Mouse (Mus musculus) limb, embryonic 14.5 days (tissue): ENCODE measurements around the gene Fam107b. TPM values are rescaled to one million over a fixed set of nuclear protein-coding genes. Genes with fewer than 3 reads are reported as not detected.
"Not testable (repeated sequence)": the region's sequence is repeated elsewhere in the genome, so short reads cannot be mapped to it uniquely, and the experiment has no call there.

ENCODE experiments used
- ATAC-seq: fragments of 200-750 bp; cut with Nextera tagmentation; 2 replicates; pipeline ENCODE4 v1.8.0; 2017; ENCODE audit warnings: low read depth, moderate number of reproducible peaks, moderate TSS enrichment; ENCODE audit not compliant: low FRiP score
- DNase-seq: peaks from one replicate; pipeline ENCODE4 v3.0.0-alpha.2; 2015; ENCODE audit warnings: low spot score
- H3K27ac ChIP-seq: fragments of 300-500 bp; sonication (generic); replicated peaks from 2 replicates; pipeline ENCODE4 v1.5.1; 2014; ENCODE audit warnings: low read depth, mild to moderate bottlenecking, low read length, moderate library complexity, mixed read lengths
- H3K27me3 ChIP-seq: fragments of 300-500 bp; sonication (generic); 2 replicates; pipeline ENCODE4 v1.6.1; 2014; ENCODE audit warnings: low read length, mixed read lengths; ENCODE audit not compliant: control insufficient read depth, insufficient read depth
- H3K36me3 ChIP-seq: fragments of 300-500 bp; sonication (generic); 2 replicates; pipeline ENCODE4 v1.6.1; 2014; ENCODE audit warnings: mild to moderate bottlenecking, low read length, moderate library complexity, mixed read lengths; ENCODE audit not compliant: control insufficient read depth, insufficient read depth
- H3K4me1 ChIP-seq: fragments of 300-500 bp; sonication (generic); 2 replicates; pipeline ENCODE4 v1.6.1; 2014; ENCODE audit warnings: antibody characterized with exemption, low read length, mixed read lengths; ENCODE audit not compliant: control insufficient read depth, insufficient read depth
- H3K4me2 ChIP-seq: fragments of 300-500 bp; sonication (generic); replicated peaks from 2 replicates; pipeline ENCODE4 v1.6.1; 2014; ENCODE audit warnings: low read depth, mild to moderate bottlenecking, low read length, moderate library complexity; ENCODE audit not compliant: severe bottlenecking
- H3K4me3 ChIP-seq: fragments of 300-500 bp; sonication (generic); replicated peaks from 2 replicates; pipeline ENCODE4 v1.5.1; 2014; ENCODE audit warnings: low read length
- H3K9ac ChIP-seq: fragments of 300-500 bp; sonication (generic); 2 replicates; pipeline ENCODE4 v1.6.1; 2014; ENCODE audit warnings: mild to moderate bottlenecking, low read depth, low read length, moderate library complexity; ENCODE audit not compliant: severe bottlenecking
- H3K9me3 ChIP-seq: fragments of 300-500 bp; sonication (generic); 2 replicates; pipeline ENCODE4 v1.6.1; 2016; ENCODE audit warnings: low read length; ENCODE audit not compliant: control insufficient read depth
- POLR2A ChIP-seq: fragments of 200-500 bp; IDR thresholded peaks from 2 replicates; pipeline ENCODE4 v1.8.0; 2012; ENCODE audit warnings: inconsistent platforms, mild to moderate bottlenecking, moderate library complexity, borderline replicate concordance; ENCODE audit not compliant: insufficient read depth, insufficient read length; ENCODE audit errors: extremely low read depth
- WGBS: fragments of 180-500 bp; shearing (Covaris S2); extraction: QIAGEN DNeasy Blood & Tissue Kit; methylation state at CpG from one replicate; pipeline ENCODE4 v1.1.7; 2014; 5-methylcytosine and 5-hydroxymethylcytosine counted together
- polyA plus RNA-seq, 2 experiments: library from polyadenylated mRNA; depleted of rRNA in 1 of 2; stranded (reverse) in 1 of 2; unstranded in 1 of 2; fragments of >200 nt; fragmentation: Nextera tagmentation in 1 of 2; extraction: Ambion mirVana in 1 of 2; gene quantifications; 2 replicates each; pipeline versions ENCODE4 v1.2.1 to v1.2.3; 2012 to 2014

Gene Fam107b
- polyA plus RNA-seq, 2 experiments: 26.1 to 43.6 TPM

DNA sequence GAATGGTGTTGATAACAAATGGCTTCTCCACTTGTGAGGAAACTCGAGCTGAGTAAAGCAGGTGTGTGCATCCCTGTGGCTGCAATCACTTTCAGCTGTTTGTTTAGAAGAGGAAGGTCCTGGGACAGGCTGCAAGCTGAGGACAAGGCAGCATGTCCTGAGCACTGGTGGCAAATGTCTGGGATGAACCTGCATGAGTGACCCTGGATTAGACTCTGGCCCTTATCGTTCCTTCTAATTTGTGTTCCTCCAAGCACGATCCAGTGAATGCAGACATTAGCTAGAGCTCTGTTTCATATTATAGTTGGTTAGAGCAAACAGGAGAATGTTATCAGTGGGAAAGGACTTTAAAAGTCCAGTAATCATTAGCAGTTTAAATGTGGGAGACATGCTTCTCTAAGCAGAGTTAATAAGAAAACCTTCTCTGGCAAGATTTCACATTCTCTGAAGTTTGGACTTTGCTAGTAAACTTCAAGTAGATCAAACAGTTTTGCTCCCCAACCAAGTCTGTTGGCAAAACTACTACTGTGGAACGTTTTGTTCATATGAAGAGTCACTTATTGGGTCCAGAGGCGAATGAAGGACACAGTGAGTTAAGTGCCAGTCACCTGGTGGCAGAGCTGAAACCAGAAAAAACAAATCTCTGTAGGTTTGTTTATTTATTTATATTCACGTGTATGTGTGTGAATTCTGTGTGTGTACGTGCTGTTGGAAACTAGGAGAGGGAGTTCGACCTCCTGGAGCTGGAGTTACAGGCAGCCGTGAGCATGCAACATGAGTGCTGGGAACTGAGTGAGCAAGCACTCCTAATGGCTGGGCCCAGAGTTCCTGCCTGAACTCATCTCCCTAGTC is 134.2 kb downstream of the Fam107b start:
- no peaks in the 10 kb centered on the region for H3K27me3 ChIP-seq
- no peak overlapping the region for H3K4me3 ChIP-seq
- H3K36me3 ChIP-seq: no peaks in the 10 kb centered on the region
- no peaks in the 10 kb centered on the region for H3K4me1 ChIP-seq
- ATAC-seq: 0 out of 2 replicates have a peak, but pooled peaks have one; percentile 47
- no peak overlapping the region for H3K9ac ChIP-seq
- no peak for DNase-seq
- no peak overlapping the region for H3K27ac ChIP-seq
- WGBS: 51% methylated on average over 9 of the region's 9 CpGs
- no peak for TF ChIP-seq POLR2A
- no peaks in the 10 kb centered on the region for H3K9me3 ChIP-seq
- no peak overlapping the region for H3K4me2 ChIP-seq

DNA sequence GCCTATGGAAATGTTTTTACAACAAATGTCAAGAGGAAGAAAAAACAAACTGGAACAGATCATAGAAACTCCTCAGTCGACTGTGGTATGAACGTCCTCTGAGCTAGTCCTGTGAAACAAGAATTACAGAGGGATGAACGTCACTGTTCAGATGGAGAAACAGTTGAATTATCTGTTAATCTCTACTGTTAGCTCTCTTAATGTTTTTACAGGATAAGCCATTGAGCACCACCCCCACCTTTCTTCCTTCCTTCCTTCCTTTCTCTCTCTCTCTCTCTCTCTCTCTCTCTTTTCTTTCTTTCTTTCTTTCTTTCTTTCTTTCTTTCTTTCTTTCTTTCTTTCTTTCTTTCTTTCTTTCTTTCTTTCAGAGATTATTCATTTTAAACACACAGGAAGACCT is 135.0 kb downstream of the Fam107b start:
- not testable (repeated sequence) for H3K4me1 ChIP-seq, H3K27ac ChIP-seq, H3K4me2 ChIP-seq, H3K9ac ChIP-seq, H3K4me3 ChIP-seq, H3K9me3 ChIP-seq, H3K36me3 ChIP-seq, ATAC-seq, H3K27me3 ChIP-seq, DNase-seq
- WGBS: 61% methylated on average over 3 of the region's 3 CpGs

DNA sequence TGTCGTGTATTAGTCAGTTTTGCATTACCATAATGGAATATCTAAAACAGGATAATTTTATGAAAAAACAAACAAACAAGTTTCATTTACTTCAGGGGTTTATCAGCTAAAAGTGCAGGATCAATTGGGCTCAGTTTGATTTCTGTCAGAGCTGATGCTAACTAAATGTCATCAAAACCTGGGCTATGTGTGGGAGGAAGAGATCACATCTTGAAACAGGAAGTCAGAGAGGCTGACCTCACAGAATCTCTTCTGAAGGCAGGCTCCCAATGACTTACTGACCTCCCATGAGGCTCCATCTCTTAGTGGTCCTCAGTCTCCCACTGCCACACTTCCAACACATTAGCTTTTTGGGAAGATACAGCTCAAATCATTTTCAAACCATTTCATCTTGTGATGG is 136.9 kb downstream of the Fam107b start:
- Histone ChIP-seq H3K27me3 (no peaks in the 10 kb centered on the region), H3K4me3 (no peak overlapping the region), H3K4me2 (no peak overlapping the region), H3K9me3 (no peaks in the 10 kb centered on the region), H3K9ac (no peak overlapping the region), H3K4me1 (no peaks in the 10 kb centered on the region), H3K36me3 (no peaks in the 10 kb centered on the region), H3K27ac (no peak overlapping the region)
- ATAC-seq (no peak), DNase-seq (no peak)
- WGBS: 87% methylated on average over 1 of the region's 1 CpGs
- no peak for TF ChIP-seq POLR2A

DNA sequence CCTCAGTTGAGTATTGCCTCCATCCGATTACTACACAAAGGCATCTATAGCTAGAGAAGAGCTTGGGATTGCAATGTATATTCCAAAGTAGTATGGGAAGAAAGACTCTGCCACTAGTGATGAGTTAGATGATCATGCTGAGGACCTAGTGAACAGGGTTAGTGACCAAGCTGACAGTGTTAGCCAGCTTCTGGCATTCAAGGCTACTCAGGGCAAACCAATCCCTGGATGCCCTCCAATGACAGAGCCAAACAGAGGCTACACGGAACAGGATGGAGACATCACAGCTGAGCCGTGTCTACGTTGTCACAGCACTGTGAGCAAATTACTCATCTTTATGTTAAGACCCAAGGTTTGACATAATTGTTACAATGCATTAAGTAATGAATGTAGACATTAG is 138.3 kb downstream of the Fam107b start:
- WGBS: 89% methylated on average over 4 of the region's 4 CpGs
- TF ChIP-seq POLR2A: no peak
- no peaks in the 10 kb centered on the region for H3K36me3 ChIP-seq
- no peak overlapping the region for H3K9ac ChIP-seq
- H3K27ac ChIP-seq: no peak overlapping the region
- no peak overlapping the region for H3K4me3 ChIP-seq
- DNase-seq: no peak
- H3K4me2 ChIP-seq: no peak overlapping the region
- ATAC-seq: no peak
- no peaks in the 10 kb centered on the region for H3K4me1 ChIP-seq
- H3K9me3 ChIP-seq: no peaks in the 10 kb centered on the region
- H3K27me3 ChIP-seq: no peaks in the 10 kb centered on the region

DNA sequence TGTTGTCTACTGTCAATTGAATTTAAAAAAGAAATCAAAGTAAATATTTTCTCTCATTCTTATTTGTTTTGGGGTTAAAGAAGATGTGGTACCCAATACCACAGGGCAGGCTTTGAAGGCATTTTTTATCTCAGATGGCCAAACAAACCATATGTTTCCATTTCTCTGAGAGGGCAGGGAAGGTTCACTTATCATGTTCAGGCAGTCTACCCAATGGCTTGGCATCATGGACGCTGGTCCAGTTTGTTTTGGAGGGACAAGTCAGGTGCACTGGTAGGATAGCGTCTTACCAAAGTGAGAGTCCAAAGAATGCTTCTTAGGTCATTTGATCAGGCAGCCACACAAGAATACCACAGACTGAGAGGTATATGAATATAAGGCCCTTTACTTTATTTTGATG is 139.6 kb downstream of the Fam107b start:
- Histone ChIP-seq H3K9me3 (no peaks in the 10 kb centered on the region), H3K4me3 (no peak overlapping the region), H3K4me2 (no peak overlapping the region), H3K36me3 (no peaks in the 10 kb centered on the region), H3K4me1 (no peaks in the 10 kb centered on the region), H3K27me3 (no peaks in the 10 kb centered on the region), H3K9ac (no peak overlapping the region), H3K27ac (no peak overlapping the region)
- WGBS: 89% methylated on average over 2 of the region's 2 CpGs
- no peak for TF ChIP-seq POLR2A
- DNase-seq: no peak
- no peak for ATAC-seq
